Mouse (Mus musculus) kidney, adult 2 months (tissue): ENCODE results near the gene Ms4a1.

Source experiments
- CTCF ChIP-seq: fragments of 200-500 bp; conservative IDR thresholded peaks from 2 replicates; pipeline ENCODE4 v1.5.1; 2011; ENCODE audit warnings: low read depth, mild to moderate bottlenecking, control low read depth, low read length, moderate library complexity, mixed read lengths; ENCODE audit not compliant: insufficient read depth, insufficient read length
- POLR2A ChIP-seq: fragments of 200-500 bp; IDR thresholded peaks from one replicate; pipeline ENCODE4 v1.6.1; 2011; ENCODE audit warnings: low read depth, low read length, control low read depth

DNA sequence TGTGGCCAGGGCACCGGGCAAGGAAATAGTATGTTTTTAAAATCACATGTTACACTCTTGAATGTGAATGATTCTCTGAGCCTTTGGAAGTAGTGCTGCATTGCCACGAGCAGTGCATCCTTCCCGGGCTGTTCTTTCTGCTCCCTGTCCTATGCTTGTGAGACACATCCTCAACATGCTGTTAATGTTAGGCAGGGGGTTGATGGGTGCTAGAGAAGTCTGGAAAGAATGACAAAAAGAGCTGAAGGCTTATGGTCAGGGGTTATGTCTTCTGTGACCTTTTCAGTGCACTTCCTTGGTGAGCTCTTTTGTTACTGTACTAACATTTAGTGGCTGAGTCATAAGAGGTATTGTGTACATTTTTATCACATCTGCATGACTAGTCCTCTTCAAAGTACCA, 14.2 kb upstream of the Ms4a1 start:
- TF ChIP-seq CTCF (no peak), POLR2A (no peak)
